Mouse (Mus musculus) forebrain, embryonic 11.5 days (tissue): ENCODE results near the gene Ptpn3. TPM values are rescaled to one million over a fixed set of nuclear protein-coding genes. Genes with fewer than 3 reads are reported as not detected.

Experiments used
- ATAC-seq: fragments of 200-750 bp; cut with Nextera tagmentation; replicated peaks from 2 replicates; pipeline ENCODE4 v1.8.0; 2017; ENCODE audit warnings: moderate TSS enrichment; ENCODE audit not compliant: low FRiP score
- DNase-seq: peaks from one replicate; pipeline ENCODE4 v3.0.0-alpha.2; 2017; ENCODE audit warnings: low spot score
- H3K27ac ChIP-seq: fragments of 300-500 bp; sonication (generic); 2 replicates; pipeline ENCODE4 v1.5.1; 2014; ENCODE audit warnings: low read depth, low read length
- H3K27me3 ChIP-seq: fragments of 300-500 bp; sonication (generic); 2 replicates; pipeline ENCODE4 v1.6.1; 2014; ENCODE audit warnings: mild to moderate bottlenecking, low read length, mixed read lengths; ENCODE audit not compliant: control insufficient read depth, insufficient read depth
- H3K36me3 ChIP-seq: fragments of 300-500 bp; sonication (generic); 2 replicates; pipeline ENCODE4 v1.6.1; 2014; ENCODE audit warnings: mild to moderate bottlenecking, low read length, moderate library complexity, mixed read lengths; ENCODE audit not compliant: control insufficient read depth, insufficient read depth
- H3K4me1 ChIP-seq: fragments of 300-500 bp; sonication (generic); replicated peaks from 2 replicates; pipeline ENCODE4 v1.6.1; 2014; ENCODE audit warnings: low read length, mixed read lengths; ENCODE audit not compliant: control insufficient read depth, insufficient read depth
- H3K4me2 ChIP-seq: fragments of 300-500 bp; sonication (generic); 2 replicates; pipeline ENCODE4 v1.6.1; 2014; ENCODE audit warnings: low read depth, mild to moderate bottlenecking, low read length, moderate library complexity, mixed read lengths; ENCODE audit not compliant: severe bottlenecking
- H3K4me3 ChIP-seq: fragments of 300-500 bp; sonication (generic); 2 replicates; pipeline ENCODE4 v1.5.1; 2014; ENCODE audit warnings: low read depth, low read length
- H3K9ac ChIP-seq: fragments of 300-500 bp; sonication (generic); 2 replicates; pipeline ENCODE4 v1.6.1; 2014; ENCODE audit warnings: low read length
- H3K9me3 ChIP-seq: fragments of 300-500 bp; sonication (generic); 2 replicates; pipeline ENCODE4 v1.6.1; 2016; ENCODE audit warnings: low read length, mixed read lengths; ENCODE audit not compliant: control insufficient read depth
- WGBS: fragments of 180-500 bp; shearing (Covaris S2); extraction: QIAGEN DNeasy Blood & Tissue Kit; methylation state at CpG from one replicate; pipeline ENCODE4 v1.1.7; 2014; 5-methylcytosine and 5-hydroxymethylcytosine counted together
- polyA plus RNA-seq: library from polyadenylated mRNA; unstranded; fragments of >200 nt; fragmentation: Nextera tagmentation; extraction: Ambion mirVana; gene quantifications from 2 replicates; pipeline ENCODE4 v1.2.1, GENCODE M21; 2014

Gene Ptpn3
- polyA plus RNA-seq, 1 experiment from 2014 or later, result 0.81 TPM

DNA sequence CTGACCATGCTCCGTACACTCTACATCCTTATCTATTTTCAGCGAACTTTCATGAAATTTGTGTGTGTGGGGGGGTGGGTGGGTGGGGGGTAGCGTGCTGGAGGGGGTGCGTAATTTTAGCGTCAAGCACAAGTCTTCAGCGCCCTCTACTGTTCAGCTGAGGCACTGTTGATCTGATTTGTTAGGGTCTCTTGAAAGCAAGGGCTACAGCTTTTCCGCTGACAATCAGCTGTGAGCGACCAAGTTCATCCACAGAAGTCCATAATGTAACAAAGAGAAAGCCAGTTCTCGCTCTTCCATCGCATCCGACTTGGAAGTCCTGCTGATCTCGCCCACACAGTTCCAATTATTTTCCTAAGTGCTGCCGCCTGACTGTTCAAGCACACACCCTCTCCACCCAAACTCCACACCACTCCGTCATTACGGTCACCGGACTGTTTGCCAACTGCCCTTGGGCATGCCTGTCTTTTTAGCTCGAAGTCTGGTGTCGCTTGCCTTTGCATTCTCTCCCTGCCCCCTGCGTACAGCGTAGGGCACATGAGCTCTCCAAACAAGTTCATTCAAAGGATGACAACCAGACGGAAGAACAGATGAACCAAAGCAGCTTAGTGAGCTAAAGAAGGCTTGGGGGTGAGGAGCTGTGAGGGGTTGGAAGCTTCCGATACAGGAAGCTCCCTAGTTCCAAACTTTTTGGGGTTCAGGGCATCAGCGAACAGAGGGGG, 19.1 kb upstream of the Ptpn3 start:
- no peak for ATAC-seq
- Histone ChIP-seq H3K4me1 (no peaks in the 10 kb centered on the region), H3K4me3 (no peak overlapping the region), H3K27me3 (no peaks in the 10 kb centered on the region), H3K9ac (no peak overlapping the region), H3K4me2 (no peak overlapping the region), H3K9me3 (no peaks in the 10 kb centered on the region), H3K27ac (no peak overlapping the region), H3K36me3 (no peaks in the 10 kb centered on the region)
- WGBS, result 41% methylated on average over 23 of the region's 23 CpGs
- DNase-seq, result peak; percentile 58

DNA sequence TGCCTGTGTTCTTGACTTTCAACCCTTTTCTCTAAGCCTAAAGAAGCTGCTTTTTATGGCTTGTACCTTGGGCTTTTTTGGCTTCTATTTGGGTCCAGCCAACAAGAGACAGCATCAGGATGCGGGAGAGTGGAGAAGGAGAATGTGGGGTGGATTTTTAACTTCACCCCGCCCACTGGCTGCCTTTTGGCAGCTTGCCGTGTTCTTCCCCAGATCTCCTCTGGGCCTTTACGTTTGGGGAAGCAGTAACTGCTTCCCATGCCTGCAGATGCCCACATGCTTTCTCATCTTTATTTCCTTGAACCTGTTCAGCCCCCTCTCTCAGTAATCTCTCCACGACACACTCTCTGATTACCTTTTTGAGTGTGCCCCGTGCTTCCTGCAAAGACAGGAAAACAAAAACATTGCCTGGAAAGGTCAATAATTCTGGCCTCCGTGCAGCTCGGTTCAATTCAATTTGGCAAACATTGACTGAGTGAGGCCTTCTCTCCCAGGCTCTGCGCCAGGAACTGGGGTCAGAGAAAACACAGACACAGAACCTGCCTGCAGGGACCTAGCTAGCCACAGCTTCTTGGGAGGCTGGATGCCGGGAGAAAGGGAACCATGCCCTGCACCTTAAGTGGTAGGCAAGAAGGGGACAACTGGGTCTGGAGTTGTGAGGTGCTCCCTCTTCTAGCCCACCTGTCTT, 17.0 kb upstream of the Ptpn3 start:
- WGBS, result 61% methylated on average over 10 of the region's 10 CpGs
- no peak overlapping the region for H3K4me2 ChIP-seq
- ATAC-seq, result no peak
- H3K9ac ChIP-seq, result no peak overlapping the region
- H3K27me3 ChIP-seq, result no peaks in the 10 kb centered on the region
- H3K4me1 ChIP-seq, result no peaks in the 10 kb centered on the region
- H3K36me3 ChIP-seq, result no peaks in the 10 kb centered on the region
- no peaks in the 10 kb centered on the region for H3K9me3 ChIP-seq
- H3K27ac ChIP-seq, result no peak overlapping the region
- H3K4me3 ChIP-seq, result no peak overlapping the region
- no peak for DNase-seq

- 83% methylated on average over 8 of the region's 8 CpGs for WGBS
- Histone ChIP-seq H3K4me2 (no peak overlapping the region), H3K4me3 (no peak overlapping the region), H3K27me3 (no peaks in the 10 kb centered on the region), H3K27ac (no peak overlapping the region), H3K9ac (no peak overlapping the region), H3K36me3 (no peaks in the 10 kb centered on the region), H3K4me1 (no peaks in the 10 kb centered on the region), H3K9me3 (no peaks in the 10 kb centered on the region)
- ATAC-seq (no peak), DNase-seq (no peak)
Observed at GRCm38 (mm10) chr4:57312256-57313166, 10.9 kb upstream of the Ptpn3 start.

- no peak overlapping the region for H3K9ac ChIP-seq
- H3K4me2 ChIP-seq, result no peak overlapping the region
- H3K36me3 ChIP-seq, result no peaks in the 10 kb centered on the region
- ATAC-seq (no peak), DNase-seq (no peak)
- no peaks in the 10 kb centered on the region for H3K4me1 ChIP-seq
- no peaks in the 10 kb centered on the region for H3K9me3 ChIP-seq
- no peaks in the 10 kb centered on the region for H3K27me3 ChIP-seq
- H3K27ac ChIP-seq, result no peak overlapping the region
- WGBS, result 89% methylated on average over 4 of the region's 4 CpGs
- no peak overlapping the region for H3K4me3 ChIP-seq
Observed at GRCm38 (mm10) chr4:57311750-57312149, 10.1 kb upstream of the Ptpn3 start.

DNA sequence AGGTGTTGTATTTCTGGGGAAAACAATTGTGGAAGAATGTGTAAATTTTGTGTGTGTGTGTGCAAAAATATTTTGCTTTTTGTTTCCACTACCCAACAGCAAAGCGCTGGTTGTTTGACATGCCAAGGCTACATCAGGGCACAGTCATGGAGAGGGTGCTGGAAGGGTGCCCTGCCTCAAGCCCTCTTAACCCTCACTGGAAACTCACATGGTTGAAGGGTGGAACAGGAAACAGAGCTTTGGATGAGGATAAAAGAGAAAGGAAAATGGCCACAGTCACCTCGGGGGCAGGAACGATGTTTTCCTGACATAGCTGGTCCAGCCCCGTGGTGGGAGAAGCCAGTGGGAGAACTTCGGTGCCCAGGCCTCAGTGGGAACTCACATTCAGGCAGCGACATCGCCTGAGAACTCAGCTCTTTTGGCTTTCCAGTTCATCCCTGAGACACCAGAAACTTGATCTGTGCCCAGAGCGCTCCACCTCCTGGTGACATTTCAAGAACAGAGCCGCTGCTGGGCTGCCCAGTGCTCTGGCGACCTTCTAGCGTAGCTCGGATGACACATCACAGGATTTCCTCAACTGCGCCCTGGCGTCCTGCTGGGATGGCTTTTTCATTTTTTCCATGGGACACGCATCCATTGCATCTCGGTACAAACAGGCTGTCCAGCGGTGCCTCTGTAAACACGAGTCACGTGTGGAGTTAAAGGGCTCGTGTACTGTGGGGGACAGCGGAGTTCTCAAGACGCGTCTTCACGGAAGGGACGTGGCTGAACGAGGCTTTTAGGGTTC, 6.8 kb upstream of the Ptpn3 start:
- 55% methylated on average over 26 of the region's 26 CpGs for WGBS
- H3K27me3 ChIP-seq, result no peaks in the 10 kb centered on the region
- no peaks in the 10 kb centered on the region for H3K9me3 ChIP-seq
- no peaks in the 10 kb centered on the region for H3K4me1 ChIP-seq
- DNase-seq, result no peak
- H3K9ac ChIP-seq, result no peak overlapping the region
- no peak overlapping the region for H3K4me3 ChIP-seq
- H3K36me3 ChIP-seq, result no peaks in the 10 kb centered on the region
- no peak overlapping the region for H3K4me2 ChIP-seq
- no peak for ATAC-seq
- H3K27ac ChIP-seq, result no peak overlapping the region

- Histone ChIP-seq H3K9ac (no peak overlapping the region), H3K9me3 (no peaks in the 10 kb centered on the region), H3K4me1 (no peaks in the 10 kb centered on the region), H3K4me2 (no peak overlapping the region), H3K4me3 (no peak overlapping the region), H3K27me3 (peaks cover under 1% of the 10 kb centered on the region; the same call in 1 of the 2 replicates), H3K27ac (no peak overlapping the region), H3K36me3 (no peaks in the 10 kb centered on the region)
- ATAC-seq (no peak), DNase-seq (no peak)
- WGBS, result 80% methylated on average over 4 of the region's 4 CpGs
Observed at GRCm38 (mm10) chr4:57307747-57308146, 6.1 kb upstream of the Ptpn3 start.

GRCm38 (mm10) chr4:57306260-57306659, 4.6 kb upstream of the Ptpn3 start:
- Histone ChIP-seq H3K27ac (no peak overlapping the region), H3K4me1 (no peaks in the 10 kb centered on the region), H3K9me3 (no peaks in the 10 kb centered on the region), H3K9ac (no peak overlapping the region), H3K27me3 (peaks cover 2% of the 10 kb centered on the region; the same call in 1 of the 2 replicates), H3K4me2 (no peak overlapping the region), H3K4me3 (no peak overlapping the region), H3K36me3 (no peaks in the 10 kb centered on the region)
- WGBS, result 91% methylated on average over 4 of the region's 4 CpGs
- ATAC-seq, result no peak
- DNase-seq, result no peak

DNA sequence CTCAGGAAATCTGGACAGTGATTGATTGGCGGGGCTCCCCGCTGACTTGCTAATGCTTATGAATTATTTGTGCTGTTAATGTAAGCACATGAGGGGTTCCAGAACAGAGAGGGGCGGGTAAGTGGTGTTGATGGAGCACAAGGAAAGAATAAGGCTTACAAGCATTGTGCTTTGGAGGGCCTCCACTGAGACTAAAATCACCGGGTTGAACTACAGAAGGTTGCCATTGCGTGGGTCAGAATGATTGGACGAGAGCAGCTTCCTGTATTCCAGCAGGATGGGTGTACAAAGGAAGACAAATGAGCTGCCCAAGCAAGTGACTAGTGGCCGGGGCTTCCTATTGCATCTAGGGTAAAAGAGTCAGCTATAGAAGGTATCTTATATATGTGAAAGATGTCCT, 4.0 kb upstream of the Ptpn3 start:
- H3K4me1 ChIP-seq, result peaks cover 3% of the 10 kb centered on the region; the same call in 1 of the 2 replicates
- H3K36me3 ChIP-seq, result no peaks in the 10 kb centered on the region
- H3K9me3 ChIP-seq, result no peaks in the 10 kb centered on the region
- 76% methylated on average over 7 of the region's 7 CpGs for WGBS
- H3K4me2 ChIP-seq, result no peak overlapping the region
- H3K9ac ChIP-seq, result no peak overlapping the region
- no peak overlapping the region for H3K4me3 ChIP-seq
- peaks cover 6% of the 10 kb centered on the region for H3K27me3 ChIP-seq
- no peak overlapping the region for H3K27ac ChIP-seq
- ATAC-seq, result no peak
- no peak for DNase-seq
